Mouse (Mus musculus): ENCODE measurements around the gene Gm5901. TPM values are rescaled to one million over a fixed set of nuclear protein-coding genes. Genes with fewer than 3 reads are reported as not detected.
"Not testable (repeated sequence)": the region's sequence is repeated elsewhere in the genome, so short reads cannot be mapped to it uniquely, and the experiment has no call there.

Gene Gm5901
- total RNA-seq (2021): not detected
- long read RNA-seq, experiment 1: 0 reads
- long read RNA-seq, experiment 2: 0 reads

- TF ChIP-seq CTCF (IDR thresholded peaks at IDR 0.05): no peak
- intact Hi-C loops (cut with DNase I): no loop called here
- H3K27ac ChIP-seq: no peak within 1 kb of the TSS
These were observed at the start of gene Gm5901 for GRCm38 (mm10) chr7:105374866-105375265. TSS of gene Gm5901 (plus strand) at chr7:105375038.

DNA sequence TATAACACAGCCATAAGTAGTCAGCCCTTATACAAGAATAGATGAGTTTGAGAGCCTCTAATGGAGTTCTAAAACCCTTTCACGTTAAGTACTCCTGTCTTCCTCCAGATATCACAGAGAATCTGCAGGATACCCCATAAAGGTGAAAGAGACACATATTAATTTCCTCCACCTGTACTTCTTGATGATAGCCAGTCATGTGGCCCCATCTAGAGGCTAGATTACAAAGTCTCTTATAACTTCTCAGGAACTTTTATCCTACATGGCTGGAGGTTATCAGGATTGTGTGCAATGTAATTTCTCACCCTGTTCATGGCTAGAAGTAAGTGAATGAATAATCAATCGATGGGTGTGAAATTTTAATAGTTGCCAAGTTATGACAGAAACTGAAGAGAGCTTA lies 49.5 kb upstream of the Gm5901 start:
- peak; percentile 30 for TF ChIP-seq CTCF (IDR thresholded peaks at IDR 0.05)
- intact Hi-C loops (cut with DNase I): no loop called here
- Histone ChIP-seq H3K27ac (no peak overlapping the region), H3K4me3 (no peak overlapping the region)
- DNase-seq: no peak

More at GRCm38 (mm10) chr7:105374866-105375265, at the start of gene Gm5901:
- no peak within 1 kb of the TSS for H3K4me3 ChIP-seq
- DNase-seq: no peak

GRCm38 (mm10) chr7:105334004-105334403 lies 40.8 kb upstream of the Gm5901 start, which contains the start of gene Olfr690:
TSS of gene Olfr690 (minus strand) at chr7:105334104.
- Histone ChIP-seq H3K27ac (no peak within 1 kb of the TSS), H3K4me3 (no peak within 1 kb of the TSS)
- intact Hi-C loops (cut with DNase I): no loop called here
- no peak for DNase-seq
- TF ChIP-seq CTCF (IDR thresholded peaks at IDR 0.05): no peak

- DNase-seq: no peak
- TF ChIP-seq CTCF (IDR thresholded peaks at IDR 0.05): no peak
These were observed 32.7 kb upstream of the Gm5901 start, which contains the start of gene Olfr691 for GRCm38 (mm10) chr7:105342170-105342569. TSS of gene Olfr691 (minus strand) at chr7:105342270.

DNA sequence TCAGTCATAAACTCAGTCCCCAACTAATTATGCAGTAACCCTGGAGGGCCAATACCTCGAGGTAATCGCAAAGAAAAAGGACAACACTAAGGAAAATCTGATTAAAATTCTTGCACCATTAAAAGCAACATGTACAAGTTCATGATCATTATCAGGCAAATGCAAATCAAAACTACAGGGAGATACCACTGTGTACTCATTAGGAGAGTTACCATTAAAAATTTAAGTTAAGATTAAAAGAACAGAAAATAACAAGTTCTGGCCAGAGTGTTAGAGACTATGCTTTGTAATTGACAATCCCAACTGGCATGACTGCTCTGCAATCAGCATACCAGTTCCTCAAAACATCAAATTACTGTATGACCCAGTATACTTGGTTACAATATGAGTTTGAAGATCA lies 32.1 kb upstream of the Gm5901 start:
- TF ChIP-seq CTCF (IDR thresholded peaks at IDR 0.05): no peak
- DNase-seq: no peak
- intact Hi-C loops (cut with DNase I): no loop called here

More at GRCm38 (mm10) chr7:105342170-105342569, 32.7 kb upstream of the Gm5901 start, which contains the start of gene Olfr691:
- intact Hi-C loops (cut with DNase I): no loop called here
- Histone ChIP-seq H3K27ac (no peak within 1 kb of the TSS), H3K4me3 (no peak within 1 kb of the TSS)

GRCm38 (mm10) chr7:105356064-105356463 lies 18.8 kb upstream of the Gm5901 start:
- H3K4me3 ChIP-seq; DNase-seq; H3K27ac ChIP-seq; intact Hi-C loops (cut with DNase I): not testable (repeated sequence)

More for the DNA sequence above, 32.1 kb upstream of the Gm5901 start:
- no peak overlapping the region for H3K4me3 ChIP-seq
- no peak overlapping the region for H3K27ac ChIP-seq

DNA sequence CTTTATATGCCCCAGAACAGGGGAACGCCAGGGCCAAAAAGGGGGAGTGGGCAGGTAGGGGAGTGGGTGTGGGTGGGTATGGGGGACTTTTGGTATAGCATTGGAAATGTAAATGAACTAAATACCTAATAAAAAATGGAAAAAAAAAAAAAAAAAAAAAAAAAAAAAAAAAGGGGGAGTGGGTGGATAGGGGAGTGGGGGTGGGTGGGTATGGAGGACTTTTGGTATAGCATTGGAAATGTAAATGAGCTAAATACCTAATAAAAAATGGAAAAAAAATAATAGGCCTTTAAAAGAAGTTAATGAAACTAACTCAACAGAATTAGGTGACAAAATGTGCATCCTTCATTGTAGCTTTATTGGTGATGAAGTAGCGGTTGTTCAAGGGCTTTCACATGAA lies 18.4 kb upstream of the Gm5901 start:
- intact Hi-C loops (cut with DNase I); H3K27ac ChIP-seq; H3K4me3 ChIP-seq; DNase-seq: not testable (repeated sequence)

DNA sequence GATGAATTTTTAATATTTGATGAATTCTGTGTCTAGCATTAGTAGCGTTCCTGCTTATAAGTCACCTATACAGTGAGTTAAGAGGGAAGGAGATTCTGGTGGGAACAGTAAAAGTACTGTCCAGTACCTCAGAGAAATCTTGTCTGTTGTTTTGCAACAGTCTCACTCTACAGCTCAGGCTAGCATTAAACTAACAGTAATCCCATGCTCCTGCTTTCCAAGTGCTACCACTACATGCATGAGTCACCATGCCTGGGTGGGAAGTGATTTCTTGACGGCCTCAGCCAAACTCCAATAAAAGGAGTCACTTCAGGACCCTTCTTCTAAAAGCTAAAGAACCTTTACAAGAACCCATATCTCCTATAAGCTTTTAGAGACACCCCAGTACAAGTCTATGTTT lies 13.1 kb upstream of the Gm5901 start:
- intact Hi-C loops (cut with DNase I): no loop called here
- no peak for TF ChIP-seq CTCF (IDR thresholded peaks at IDR 0.05)
- no peak overlapping the region for H3K27ac ChIP-seq
- H3K4me3 ChIP-seq: no peak overlapping the region
- no peak for DNase-seq

DNA sequence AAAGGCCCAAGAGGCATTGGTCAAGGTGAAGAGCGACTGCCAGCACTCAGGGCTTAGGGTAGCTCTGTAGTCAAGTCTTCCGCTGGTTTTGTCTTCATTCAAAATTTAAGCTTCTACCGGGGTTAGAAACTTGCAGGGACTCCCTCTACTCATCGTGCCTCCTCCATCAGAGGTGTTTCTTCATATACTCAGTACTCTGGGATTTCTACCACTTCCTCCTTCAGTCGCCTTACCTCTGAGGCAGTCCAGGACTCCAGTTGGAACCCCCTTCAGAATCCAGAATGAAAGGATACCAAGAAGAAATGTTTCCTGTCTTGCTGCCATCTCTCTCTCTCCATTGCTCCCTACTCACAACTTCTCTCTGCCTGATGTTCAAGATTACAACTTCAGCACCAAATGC lies 7.6 kb upstream of the Gm5901 start:
- no peak overlapping the region for H3K4me3 ChIP-seq
- no peak overlapping the region for H3K27ac ChIP-seq
- no peak for DNase-seq
- TF ChIP-seq CTCF (IDR thresholded peaks at IDR 0.05): no peak
- intact Hi-C loops (cut with DNase I): no loop called here

GRCm38 (mm10) chr7:105367930-105368329 lies 6.9 kb upstream of the Gm5901 start, which contains the start of gene Olfr692:
TSS of gene Olfr692 (plus strand) at chr7:105368230.
- H3K4me3 ChIP-seq: no peak within 1 kb of the TSS
- DNase-seq: no peak
- intact Hi-C loops (cut with DNase I): no loop called here
- no peak within 1 kb of the TSS for H3K27ac ChIP-seq
- TF ChIP-seq CTCF (IDR thresholded peaks at IDR 0.05): no peak

- intact Hi-C loops (cut with DNase I): no loop called here
- H3K4me3 ChIP-seq: no peak overlapping the region
- no peak overlapping the region for H3K27ac ChIP-seq
- DNase-seq: no peak
- TF ChIP-seq CTCF (IDR thresholded peaks at IDR 0.05): no peak
These were observed 6.3 kb upstream of the Gm5901 start for GRCm38 (mm10) chr7:105368521-105368920.

DNA sequence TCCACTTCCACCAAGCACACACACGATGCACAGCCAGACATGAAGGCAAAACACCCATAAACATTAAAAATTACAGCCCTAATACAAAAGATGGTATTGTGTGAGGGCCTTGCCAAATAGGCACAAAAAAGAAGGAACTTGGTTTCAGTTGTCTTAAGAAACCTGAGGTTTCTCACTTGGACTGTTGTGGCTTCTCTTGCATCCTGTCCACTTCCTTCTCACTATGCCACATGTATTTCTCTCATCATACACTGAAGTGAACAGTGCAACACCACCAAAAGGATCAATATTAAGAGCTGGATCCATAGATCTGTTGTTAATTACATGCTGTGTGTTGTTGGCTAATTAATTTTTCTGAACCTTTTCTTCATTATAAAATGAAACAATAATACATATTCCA lies 1.9 kb upstream of the Gm5901 start:
- DNase-seq: no peak
- intact Hi-C loops (cut with DNase I): no loop called here
- Histone ChIP-seq H3K4me3 (no peak overlapping the region), H3K27ac (no peak overlapping the region)
- no peak for TF ChIP-seq CTCF (IDR thresholded peaks at IDR 0.05)

DNA sequence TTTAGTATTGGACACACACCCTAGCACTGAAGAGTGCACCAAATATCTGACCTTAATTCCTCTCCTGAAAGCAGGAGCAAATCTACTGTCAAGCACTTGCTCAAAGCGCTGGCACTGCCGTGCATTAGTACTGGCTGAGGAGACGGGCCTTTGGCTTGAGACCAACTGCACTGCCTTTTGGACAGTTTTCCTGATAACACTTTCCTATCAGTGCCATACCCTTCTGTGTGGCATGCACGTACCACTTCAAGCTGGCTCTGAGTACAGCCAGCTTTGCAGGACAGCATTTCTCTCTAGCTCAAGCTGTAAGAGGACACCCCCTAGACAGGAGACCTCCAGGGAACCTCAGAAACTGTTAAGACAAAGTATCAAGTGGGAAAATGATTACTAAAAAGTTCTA lies 1.3 kb upstream of the Gm5901 start:
- DNase-seq: no peak
- intact Hi-C loops (cut with DNase I): no loop called here
- TF ChIP-seq CTCF (IDR thresholded peaks at IDR 0.05): no peak
- Histone ChIP-seq H3K27ac (no peak overlapping the region), H3K4me3 (no peak overlapping the region)

DNA sequence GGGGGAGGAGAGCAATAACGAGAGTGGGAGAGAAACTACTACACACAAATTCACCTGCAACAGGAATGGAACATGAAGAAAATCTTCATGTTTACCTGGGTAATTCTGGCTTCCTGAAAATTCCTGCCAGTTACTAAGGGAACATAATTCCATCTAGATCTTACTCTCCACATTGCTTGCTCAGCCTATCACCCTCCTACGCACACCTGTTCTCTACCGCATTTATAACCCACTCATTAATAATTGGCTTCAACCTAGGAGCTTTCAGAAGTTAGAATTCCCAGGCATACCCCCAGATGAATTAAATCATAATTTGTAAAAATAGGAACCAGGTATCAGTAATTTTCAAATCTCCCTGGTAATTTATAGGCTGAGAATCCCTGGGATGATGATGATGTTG lies 862 bp upstream of the Gm5901 start:
- DNase-seq: no peak
- no peak overlapping the region for H3K27ac ChIP-seq
- intact Hi-C loops (cut with DNase I): no loop called here

More for the DNA sequence above, 862 bp upstream of the Gm5901 start:
- H3K4me3 ChIP-seq: no peak overlapping the region
- no peak for TF ChIP-seq CTCF (IDR thresholded peaks at IDR 0.05)

Measured in gastrocnemius, adult 2 months (tissue).